Mouse (Mus musculus) common myeloid progenitor, adult 5-6 weeks (primary cell): Measurements from ENCODE around the gene Cdh10. TPM values are rescaled to one million over a fixed set of nuclear protein-coding genes. Genes with fewer than 3 reads are reported as not detected.

Source experiments
- ATAC-seq: replicated peaks from 2 replicates; pipeline ENCODE4 v1.8.0; 2016; ENCODE audit warnings: low read depth, mild to moderate bottlenecking, moderate TSS enrichment, inconsistent platforms; ENCODE audit not compliant: poor library complexity, severe bottlenecking
- total RNA-seq: library from RNA; stranded (forward); fragments of 200-1000, 187-1606 nt; gene quantifications from 2 replicates; pipeline ENCODE4 v1.2.3, GENCODE M21; 2017

The Cdh10 gene
- total RNA-seq, 1 experiment from 2014 or later = not detected

- ATAC-seq = no peak
Observed at GRCm38 (mm10) chr15:18926964-18927363, 108.2 kb downstream of the Cdh10 start.

GRCm38 (mm10) chr15:18952266-18952665 lies 133.5 kb downstream of the Cdh10 start:
- no peak for ATAC-seq

DNA sequence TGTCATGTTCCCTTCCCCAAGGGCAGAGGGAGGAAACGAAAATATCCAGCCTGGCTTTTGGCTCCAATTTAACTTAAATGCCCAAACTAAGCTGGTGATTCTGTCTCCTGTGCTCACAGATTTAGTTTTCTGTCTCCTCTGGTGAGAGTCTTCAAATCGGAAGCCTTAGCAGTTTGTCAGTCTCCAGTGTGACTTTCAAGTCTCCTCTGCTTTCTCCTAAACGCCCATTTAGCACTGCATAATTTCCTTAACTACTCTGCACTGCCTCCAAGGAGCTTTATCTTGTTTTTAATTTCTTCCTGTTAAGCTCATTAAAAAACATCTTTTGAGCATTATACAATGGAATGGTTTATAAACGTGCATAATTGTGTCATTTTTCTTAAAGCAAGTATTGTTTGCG lies 156.3 kb downstream of the Cdh10 start:
- ATAC-seq = no peak

GRCm38 (mm10) chr15:18984891-18985290 lies 166.1 kb downstream of the Cdh10 start:
- no peak for ATAC-seq

DNA sequence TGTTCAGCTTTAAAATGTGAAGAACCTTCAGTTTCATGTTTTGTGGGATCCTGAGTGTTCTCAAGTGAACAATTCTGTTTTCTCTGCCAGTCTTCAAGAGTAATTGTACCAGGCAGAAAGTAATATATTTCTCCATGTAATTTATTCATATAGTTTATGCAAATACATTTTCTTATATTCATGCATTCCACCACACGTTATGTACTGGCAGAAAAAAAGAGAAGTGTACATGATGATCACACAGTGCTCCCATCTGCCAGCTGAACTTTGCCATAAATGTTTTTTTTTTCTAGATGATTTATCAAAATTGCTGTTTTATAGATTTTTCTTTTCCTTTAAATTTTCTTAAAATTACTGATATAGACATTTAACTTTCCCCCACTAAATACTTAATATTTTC lies 168.9 kb downstream of the Cdh10 start:
- ATAC-seq = no peak

- ATAC-seq = no peak
Observed at GRCm38 (mm10) chr15:18993512-18993911, 174.8 kb downstream of the Cdh10 start.

- ATAC-seq = no peak
Observed at GRCm38 (mm10) chr15:18994294-18994693, 175.5 kb downstream of the Cdh10 start.

GRCm38 (mm10) chr15:19010829-19011228 lies 192.1 kb downstream of the Cdh10 start:
- ATAC-seq = no peak

DNA sequence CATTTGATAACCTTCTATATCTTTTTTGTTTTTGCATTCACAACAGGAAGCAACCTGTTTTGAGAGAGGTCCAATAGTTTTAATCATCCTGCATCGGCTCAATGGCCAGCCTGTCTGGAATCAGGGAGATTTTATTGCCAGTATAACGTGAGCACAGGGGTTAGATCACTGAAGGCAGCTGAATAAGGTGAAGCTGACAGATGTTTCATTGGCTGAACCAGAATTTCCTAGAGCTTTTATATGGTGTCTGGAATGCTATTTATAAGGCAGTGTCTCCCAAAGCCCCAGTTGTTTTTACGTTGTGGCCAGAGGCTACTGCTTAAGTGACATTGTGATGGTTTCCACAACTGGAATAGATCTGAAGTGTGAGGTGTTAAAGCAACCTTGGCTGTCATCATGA lies 214.2 kb downstream of the Cdh10 start:
- no peak for ATAC-seq

DNA sequence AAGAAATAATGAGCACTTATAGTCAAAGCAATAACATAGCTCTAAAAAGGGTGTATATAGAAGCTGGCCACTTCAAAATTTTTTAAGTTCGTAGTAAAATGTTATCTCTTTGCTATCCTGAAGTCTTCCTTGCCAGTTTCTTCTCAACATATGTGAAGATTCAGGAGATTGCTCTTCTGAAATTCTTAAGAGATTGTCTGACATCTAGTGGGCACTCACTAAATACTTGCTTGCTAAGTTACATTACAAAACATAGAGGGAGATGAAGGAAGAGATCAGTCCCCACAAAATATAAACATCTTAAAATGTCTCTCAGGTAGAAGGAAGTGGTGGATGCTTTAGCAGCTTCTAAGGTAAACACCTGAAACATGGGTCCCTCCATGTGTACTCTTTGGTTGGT lies 221.3 kb downstream of the Cdh10 start:
- no peak for ATAC-seq
